Mouse (Mus musculus): ENCODE results near the gene Gm6583.

Gene Gm6583

GRCm38 (mm10) chr5:112355910-112356309 is at the start of gene Gm6583:
Gene Gm6583, minus strand, starts transcription at chr5:112356033.
- no peak for DNase-seq (ENCODE audit: low spot score in 2 of 2)

- no peak for DNase-seq (ENCODE audit: low spot score in 2 of 2)
Observed at GRCm38 (mm10) chr5:112402437-112402836, 46.6 kb upstream of the Gm6583 start.

GRCm38 (mm10) chr5:112399284-112399683 is 43.5 kb upstream of the Gm6583 start:
- DNase-seq (ENCODE audit: low spot score in 2 of 2), result no peak

GRCm38 (mm10) chr5:112396066-112396465 is 40.2 kb upstream of the Gm6583 start:
- no peak for DNase-seq (ENCODE audit: low spot score in 2 of 2)

GRCm38 (mm10) chr5:112394779-112395443 is 39.1 kb upstream of the Gm6583 start, which contains the start of gene Asphd2:
Gene Asphd2, minus strand, starts transcription at chr5:112394866.
- peak in 1 of 2 experiments; percentile 32 for DNase-seq (ENCODE audit: low spot score in 2 of 2)

- DNase-seq (ENCODE audit: low spot score in 2 of 2), result no peak
Observed at GRCm38 (mm10) chr5:112394415-112394763, 38.6 kb upstream of the Gm6583 start.

GRCm38 (mm10) chr5:112393741-112394414 is 38.0 kb upstream of the Gm6583 start:
- no peak for DNase-seq (ENCODE audit: low spot score in 2 of 2)

- no peak for DNase-seq (ENCODE audit: low spot score in 2 of 2)
Observed at GRCm38 (mm10) chr5:112391676-112392323, 36.0 kb upstream of the Gm6583 start.

- DNase-seq (ENCODE audit: low spot score in 2 of 2), result no peak
Observed at GRCm38 (mm10) chr5:112391002-112391401, 35.2 kb upstream of the Gm6583 start.

GRCm38 (mm10) chr5:112389352-112389751 is 33.5 kb upstream of the Gm6583 start:
- no peak for DNase-seq (ENCODE audit: low spot score in 2 of 2)

GRCm38 (mm10) chr5:112385973-112386372 is 30.1 kb upstream of the Gm6583 start:
- DNase-seq (ENCODE audit: low spot score in 2 of 2), result no peak

- no peak for DNase-seq (ENCODE audit: low spot score in 2 of 2)
Observed at GRCm38 (mm10) chr5:112384805-112385472, 29.1 kb upstream of the Gm6583 start.

- peak in 1 of 2 experiments; percentile 70 for DNase-seq (ENCODE audit: low spot score in 2 of 2)
Observed at GRCm38 (mm10) chr5:112382641-112383330, 27.0 kb upstream of the Gm6583 start.

- no peak for DNase-seq (ENCODE audit: low spot score in 2 of 2)
Observed at GRCm38 (mm10) chr5:112382042-112382441, 26.2 kb upstream of the Gm6583 start.

GRCm38 (mm10) chr5:112381154-112381553 is 25.3 kb upstream of the Gm6583 start:
- no peak for DNase-seq (ENCODE audit: low spot score in 2 of 2)

GRCm38 (mm10) chr5:112378716-112379115 is 22.9 kb upstream of the Gm6583 start:
- DNase-seq (ENCODE audit: low spot score in 2 of 2), result peak in 1 of 2 experiments; percentile 33

GRCm38 (mm10) chr5:112377380-112377779 is 21.5 kb upstream of the Gm6583 start:
- no peak for DNase-seq (ENCODE audit: low spot score in 2 of 2)

GRCm38 (mm10) chr5:112376111-112376510 is 20.3 kb upstream of the Gm6583 start:
- no peak for DNase-seq (ENCODE audit: low spot score in 2 of 2)

GRCm38 (mm10) chr5:112371933-112372332 is 16.1 kb upstream of the Gm6583 start:
- no peak for DNase-seq (ENCODE audit: low spot score in 2 of 2)

GRCm38 (mm10) chr5:112370236-112370813 is 14.5 kb upstream of the Gm6583 start:
- DNase-seq (ENCODE audit: low spot score in 2 of 2), result no peak

- DNase-seq (ENCODE audit: low spot score in 2 of 2), result no peak
Observed at GRCm38 (mm10) chr5:112369326-112369725, 13.5 kb upstream of the Gm6583 start.
